9 mouse cellular contexts compared by ENCODE assay signal in genomic region chr5:36593176-36593575, GRCm38 (mm10). TPM values are rescaled to one million over a fixed set of nuclear protein-coding genes. Genes with fewer than 3 reads are reported as not detected.
DNase-seq lines count a peak whose midpoint lies in the region; ATAC-seq and TF ChIP-seq lines count a peak whose summit lies in the region.
"Had no signal": no experiment of that assay in that cellular context is flagged by ENCODE, and none has a peak within 500 bp of the region (broad histone marks: within the 10 kb centered on the region; RNA-seq: fewer than 3 reads in every experiment).

Gene Tbc1d14, minus strand, starts transcription at chr5:36593276.

- H3K27ac ChIP-seq in forebrain, embryonic 10.5 days = no peak within 1 kb of the TSS
- no peak within 1 kb of the TSS for H3K27ac ChIP-seq in hindbrain, embryonic 10.5 days
- no peak within 1 kb of the TSS for H3K27ac ChIP-seq in macrophage
- H3K27ac ChIP-seq: liver, embryonic 14.5 days had no signal

- no peak for ATAC-seq in frontal cortex, adult (ENCODE audit: low TSS enrichment)

- no peaks in the 10 kb centered on the region for H3K79me2 ChIP-seq in macrophage (ENCODE audit: inconsistent target)

- TF ChIP-seq CTCF in E14TG2a.4 (conservative IDR thresholded peaks at IDR 0.05; ENCODE audit: low read length) = no peak

- H3K4me1 ChIP-seq in E14TG2a.4 (replicated peaks; ENCODE audit: low read depth, low read length) = peaks cover 30% of the 10 kb centered on the region
- 0 out of 2 replicates have a peak, but pooled peaks cover 3% of the 10 kb centered on the region for H3K4me1 ChIP-seq in forebrain, embryonic 10.5 days
- H3K4me1 ChIP-seq in hindbrain, embryonic 10.5 days (replicated peaks) = peaks cover 4% of the 10 kb centered on the region; the same call in 1 of the 2 replicates

- WGBS in forebrain, embryonic 10.5 days = 89% methylated on average over 5 of the region's 5 CpGs
- 80% methylated on average over 5 of the region's 5 CpGs for WGBS in hindbrain, embryonic 10.5 days
- 100% methylated on average over 3 of the region's 5 CpGs for WGBS in macrophage (ENCODE audit: missing documents)

- no peaks in the 10 kb centered on the region for H3K36me3 ChIP-seq in E14TG2a.4 (ENCODE audit: insufficient read depth, low read length)
- H3K36me3 ChIP-seq in forebrain, embryonic 10.5 days (replicated peaks) = no peaks in the 10 kb centered on the region
- H3K36me3 ChIP-seq in hindbrain, embryonic 10.5 days = 0 out of 2 replicates have a peak, but pooled peaks cover 2% of the 10 kb centered on the region
- no peaks in the 10 kb centered on the region for H3K36me3 ChIP-seq in macrophage (ENCODE audit: inconsistent target)

- no peak for DNase-seq in frontal cortex, adult 2 months (ENCODE audit: extremely low spot score in 1 of 2, low spot score in 1 of 2)
- no peak for DNase-seq in forebrain, embryonic 10.5 days (ENCODE audit: extremely low spot score, low spot score)
- DNase-seq in hindbrain, embryonic 10.5 days (ENCODE audit: low spot score) = no peak
- DNase-seq in right cerebral cortex, postnatal 4 days = no peak
- DNase-seq in retina, postnatal 1 day = no peak

- 0 out of 2 replicates have a peak, but pooled peaks cover 2% of the 10 kb centered on the region for H3K27me3 ChIP-seq in E14TG2a.4 (ENCODE audit: insufficient read depth, low read length)
- H3K27me3 ChIP-seq in forebrain, embryonic 10.5 days (ENCODE audit: poor library complexity, severe bottlenecking) = no peaks in the 10 kb centered on the region
- H3K27me3 ChIP-seq in hindbrain, embryonic 10.5 days (ENCODE audit: insufficient read depth, poor library complexity, severe bottlenecking) = no peaks in the 10 kb centered on the region

- H3K9me3 ChIP-seq in E14TG2a.4 (ENCODE audit: low read length) = no peaks in the 10 kb centered on the region
- no peaks in the 10 kb centered on the region for H3K9me3 ChIP-seq in forebrain, embryonic 10.5 days
- H3K9me3 ChIP-seq in hindbrain, embryonic 10.5 days = no peaks in the 10 kb centered on the region

- H3K4me3 ChIP-seq in E14TG2a.4 (replicated peaks; ENCODE audit: low read length) = peak within 1 kb of the TSS; percentile 51
- H3K4me3 ChIP-seq in forebrain, embryonic 10.5 days = no peak within 1 kb of the TSS
- no peak within 1 kb of the TSS for H3K4me3 ChIP-seq in hindbrain, embryonic 10.5 days
- no peak within 1 kb of the TSS for H3K4me3 ChIP-seq in macrophage (ENCODE audit: inconsistent target)

RNA-seq across cellular contexts. Expression of gene Tbc1d14, which starts in this region (rescaled TPM):
- polyA plus RNA-seq in frontal cortex, adult 2 months (2012; rRNA removed) = 58.8 and 59.8 TPM in 2 replicates
- 36.7 and 38.9 TPM in 2 replicates for polyA plus RNA-seq in forebrain, embryonic 10.5 days (2016; fragmentation: Nextera tagmentation; extraction: Ambion mirVana)
- 37.1 and 44.4 TPM in 2 replicates for polyA plus RNA-seq in hindbrain, embryonic 10.5 days (2016; fragmentation: Nextera tagmentation; extraction: Ambion mirVana)
- total RNA-seq in macrophage (2018; cell fraction: chromatin; rRNA removed) = 100 to 1,000 TPM in 19 of 26 experiments, 10 to 100 TPM in 7; 43.9 to 352 (median 164) TPM
- 10 to 100 TPM; 14.6 to 67.9 (median 47.5) TPM for total RNA-seq in macrophage (2018; cell fraction: cytosol; rRNA removed)
- total RNA-seq in macrophage (2018; cell fraction: nucleus; rRNA removed) = 100 to 1,000 TPM in 14 of 26 experiments, 10 to 100 TPM in 12; 28.4 to 157 (median 105) TPM
- polyA plus RNA-seq in macrophage (2018) = 22.5 to 38.4 TPM (median 36.0 TPM) in 3 replicates
